Mouse (Mus musculus): ENCODE measurements around the gene Cep128. TPM values are rescaled to one million over a fixed set of nuclear protein-coding genes. Genes with fewer than 3 reads are reported as not detected.
"Not testable (repeated sequence)": the region's sequence is repeated elsewhere in the genome, so short reads cannot be mapped to it uniquely, and the experiment has no call there.

Gene Cep128
- polyA plus RNA-seq, 1 experiment from 2014 or later: 1.5 TPM

DNA sequence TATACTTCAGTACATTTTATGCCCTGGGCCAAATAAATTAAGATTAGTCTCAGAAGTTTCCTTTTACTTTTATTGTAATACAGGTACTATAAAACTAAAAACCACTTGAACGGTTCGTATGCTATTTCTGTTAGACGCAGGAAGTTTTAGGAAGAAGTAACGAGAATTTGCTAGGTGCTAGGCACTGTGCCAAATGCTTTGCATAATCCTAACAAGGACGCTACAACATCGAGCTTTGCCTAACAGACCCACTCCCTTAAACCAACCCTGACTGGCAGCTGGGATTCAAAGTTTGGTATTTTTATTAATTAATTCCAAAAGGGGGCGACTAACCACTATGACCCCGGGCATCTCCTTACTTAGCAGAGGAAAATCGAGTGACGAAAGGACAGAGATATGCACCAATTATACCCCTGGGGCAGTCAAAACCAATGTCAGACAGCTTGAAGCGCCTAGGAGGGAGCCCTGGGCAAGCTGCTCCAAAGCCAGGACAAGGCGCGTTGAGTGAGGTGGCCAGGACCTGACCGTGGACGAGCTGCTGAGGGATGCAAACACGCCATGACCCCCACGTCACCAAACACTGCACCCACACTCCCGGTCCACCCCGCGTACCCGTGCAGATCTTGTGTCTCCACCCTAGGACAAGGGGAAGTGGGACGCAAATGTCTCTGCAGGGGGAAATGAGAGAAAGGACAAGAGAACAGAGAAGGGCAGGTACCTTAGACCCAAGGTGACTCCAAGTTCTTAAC lies 519 bp downstream of the Cep128 start:
- Histone ChIP-seq H3K27ac (replicated peaks) (no peak overlapping the region), H3K4me2 (replicated peaks; ENCODE audit: low read depth) (peak overlapping the region; percentile 95), H3K36me3 (ENCODE audit: control insufficient read depth, insufficient read depth, low read length) (no peaks in the 10 kb centered on the region; the same call in 1 of the 2 replicates), H3K4me3 (ENCODE audit: low read depth, low read length) (peak overlapping the region; percentile 65), H3K9me3 (ENCODE audit: control insufficient read depth, low read length) (no peaks in the 10 kb centered on the region), H3K9ac (ENCODE audit: low read length) (peak overlapping the region; percentile 53), H3K4me1 (replicated peaks; ENCODE audit: control insufficient read depth, insufficient read depth) (no peaks in the 10 kb centered on the region), H3K27me3 (ENCODE audit: control insufficient read depth, insufficient read depth, low read length) (no peaks in the 10 kb centered on the region)
- TF ChIP-seq EP300 (optimal IDR thresholded peaks at IDR 0.05): no peak
- TF ChIP-seq CTCF (IDR thresholded peaks at IDR 0.05; ENCODE audit: low read depth): no peak
- ATAC-seq (ENCODE audit: low FRiP score, low TSS enrichment) (peak; percentile 49), DNase-seq (ENCODE audit: low spot score) (no peak)
- 3% methylated on average over 22 of the region's 22 CpGs for WGBS

- Histone ChIP-seq H3K27ac (replicated peaks) (no peak overlapping the region), H3K9ac (ENCODE audit: low read length) (no peak overlapping the region), H3K4me2 (replicated peaks; ENCODE audit: low read depth) (no peak overlapping the region), H3K4me3 (ENCODE audit: low read depth, low read length) (no peak overlapping the region), H3K36me3 (ENCODE audit: control insufficient read depth, insufficient read depth, low read length) (0 out of 2 replicates have a peak, but pooled peaks cover 2% of the 10 kb centered on the region), H3K9me3 (ENCODE audit: control insufficient read depth, low read length) (no peaks in the 10 kb centered on the region), H3K27me3 (ENCODE audit: control insufficient read depth, insufficient read depth, low read length) (no peaks in the 10 kb centered on the region), H3K4me1 (replicated peaks; ENCODE audit: control insufficient read depth, insufficient read depth) (no peaks in the 10 kb centered on the region)
- ATAC-seq (ENCODE audit: low FRiP score, low TSS enrichment): no peak
- WGBS: 73% methylated on average over 3 of the region's 3 CpGs
- TF ChIP-seq CTCF (IDR thresholded peaks at IDR 0.05; ENCODE audit: low read depth) (no peak), EP300 (optimal IDR thresholded peaks at IDR 0.05) (no peak)
- no peak for DNase-seq (ENCODE audit: low spot score)
Observed at GRCm38 (mm10) chr12:91369173-91369572, 15.0 kb downstream of the Cep128 start.

DNA sequence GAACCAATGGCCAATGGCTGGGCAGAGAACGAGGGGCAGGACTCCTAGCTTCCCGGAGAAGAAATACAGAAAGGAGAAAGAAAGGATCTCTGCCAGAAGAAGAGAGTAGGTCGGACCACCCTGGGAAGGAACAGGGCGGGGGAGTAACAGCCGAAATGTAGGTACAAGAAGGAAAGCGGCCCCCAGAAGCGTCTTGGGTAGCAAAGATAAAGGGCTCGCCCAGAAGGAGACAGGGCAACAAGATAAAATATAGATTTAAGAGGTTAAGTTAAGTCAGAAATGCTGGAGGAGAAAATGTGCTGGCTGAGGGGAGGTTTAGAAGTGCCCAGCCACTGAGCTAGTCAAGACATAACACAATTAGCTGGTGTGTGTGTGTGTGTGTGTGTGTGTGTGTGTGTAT lies 30.4 kb downstream of the Cep128 start:
- Histone ChIP-seq H3K4me3 (ENCODE audit: low read depth, low read length) (no peak overlapping the region), H3K27me3 (ENCODE audit: control insufficient read depth, insufficient read depth, low read length) (no peaks in the 10 kb centered on the region), H3K4me1 (replicated peaks; ENCODE audit: control insufficient read depth, insufficient read depth) (no peaks in the 10 kb centered on the region), H3K36me3 (ENCODE audit: control insufficient read depth, insufficient read depth, low read length) (no peaks in the 10 kb centered on the region), H3K27ac (replicated peaks) (no peak overlapping the region), H3K9ac (ENCODE audit: low read length) (no peak overlapping the region), H3K4me2 (replicated peaks; ENCODE audit: low read depth) (no peak overlapping the region), H3K9me3 (ENCODE audit: control insufficient read depth, low read length) (no peaks in the 10 kb centered on the region)
- TF ChIP-seq CTCF (IDR thresholded peaks at IDR 0.05; ENCODE audit: low read depth): no peak
- no peak for TF ChIP-seq EP300 (optimal IDR thresholded peaks at IDR 0.05)
- 88% methylated on average over 8 of the region's 8 CpGs for WGBS
- ATAC-seq (ENCODE audit: low FRiP score, low TSS enrichment) (no peak), DNase-seq (ENCODE audit: low spot score) (no peak)

DNA sequence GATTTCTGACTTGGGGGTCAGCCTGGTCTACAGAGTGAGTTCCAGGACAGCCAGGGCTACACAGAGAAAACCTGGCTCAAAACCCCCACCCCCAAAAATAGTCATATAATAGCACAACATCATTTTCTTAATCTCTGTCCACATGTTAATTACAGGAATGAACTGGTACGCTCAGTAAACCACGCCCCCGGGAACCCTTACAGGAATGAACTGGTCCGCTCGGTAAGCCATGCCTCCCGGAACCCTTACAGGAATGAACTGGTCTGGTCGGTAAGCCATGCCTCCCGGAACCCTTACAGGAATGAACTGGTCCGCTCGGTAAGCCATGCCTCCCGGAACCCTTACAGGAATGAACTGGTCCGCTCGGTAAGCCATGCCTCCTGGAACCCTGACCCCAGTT lies 45.6 kb downstream of the Cep128 start:
- H3K36me3 ChIP-seq (ENCODE audit: control insufficient read depth, insufficient read depth, low read length); H3K9ac ChIP-seq (ENCODE audit: low read length); H3K4me3 ChIP-seq (ENCODE audit: low read depth, low read length); H3K27ac ChIP-seq (replicated peaks); H3K9me3 ChIP-seq (ENCODE audit: control insufficient read depth, low read length); H3K4me1 ChIP-seq (replicated peaks; ENCODE audit: control insufficient read depth, insufficient read depth); H3K4me2 ChIP-seq (replicated peaks; ENCODE audit: low read depth); DNase-seq (ENCODE audit: low spot score); H3K27me3 ChIP-seq (ENCODE audit: control insufficient read depth, insufficient read depth, low read length); ATAC-seq (ENCODE audit: low FRiP score, low TSS enrichment): not testable (repeated sequence)
- WGBS: 85% methylated on average over 13 of the region's 13 CpGs

DNA sequence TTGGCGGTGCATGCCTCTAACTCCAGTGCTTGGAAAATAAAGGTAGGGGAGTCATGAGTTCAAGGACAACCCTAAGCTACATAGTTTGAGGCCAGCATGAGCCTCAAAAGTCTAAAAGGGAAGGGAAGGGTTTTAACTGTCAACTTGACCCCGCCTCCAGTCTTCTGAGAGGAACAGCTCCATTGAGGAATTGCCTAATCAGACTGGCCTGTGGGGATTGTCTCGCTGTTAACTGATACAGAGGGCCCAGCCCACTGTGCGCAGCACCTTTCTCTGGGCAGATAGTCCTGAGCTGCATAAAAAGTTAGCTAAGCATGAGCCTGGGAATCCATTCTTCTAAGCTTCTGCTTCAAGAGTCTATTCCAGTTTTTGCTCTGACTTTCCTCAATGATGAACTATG lies 56.7 kb downstream of the Cep128 start:
- Histone ChIP-seq H3K9me3 (ENCODE audit: control insufficient read depth, low read length) (no peaks in the 10 kb centered on the region), H3K4me1 (replicated peaks; ENCODE audit: control insufficient read depth, insufficient read depth) (no peaks in the 10 kb centered on the region), H3K4me2 (replicated peaks; ENCODE audit: low read depth) (no peak overlapping the region), H3K36me3 (ENCODE audit: control insufficient read depth, insufficient read depth, low read length) (peaks cover 2% of the 10 kb centered on the region; the same call in 1 of the 2 replicates), H3K9ac (ENCODE audit: low read length) (no peak overlapping the region), H3K4me3 (ENCODE audit: low read depth, low read length) (no peak overlapping the region), H3K27ac (replicated peaks) (no peak overlapping the region), H3K27me3 (ENCODE audit: control insufficient read depth, insufficient read depth, low read length) (no peaks in the 10 kb centered on the region)
- TF ChIP-seq CTCF (IDR thresholded peaks at IDR 0.05; ENCODE audit: low read depth) (no peak), EP300 (optimal IDR thresholded peaks at IDR 0.05) (no peak)
- no peak for ATAC-seq (ENCODE audit: low FRiP score, low TSS enrichment)
- no peak for DNase-seq (ENCODE audit: low spot score)
- 77% methylated on average over 4 of the region's 4 CpGs for WGBS

- H3K4me1 ChIP-seq (replicated peaks; ENCODE audit: control insufficient read depth, insufficient read depth): no peaks in the 10 kb centered on the region
- H3K9me3 ChIP-seq (ENCODE audit: control insufficient read depth, low read length): no peaks in the 10 kb centered on the region
- H3K4me2 ChIP-seq (replicated peaks; ENCODE audit: low read depth): no peak overlapping the region
- no peak overlapping the region for H3K9ac ChIP-seq (ENCODE audit: low read length)
- DNase-seq (ENCODE audit: low spot score) (no peak), ATAC-seq (ENCODE audit: low FRiP score, low TSS enrichment) (no peak)
- no peak overlapping the region for H3K27ac ChIP-seq (replicated peaks)
- H3K4me3 ChIP-seq (ENCODE audit: low read depth, low read length): no peak overlapping the region
- TF ChIP-seq CTCF (IDR thresholded peaks at IDR 0.05; ENCODE audit: low read depth): peak; percentile 82
- TF ChIP-seq EP300 (optimal IDR thresholded peaks at IDR 0.05): no peak
- WGBS: 32% methylated on average over 6 of the region's 6 CpGs
- no peaks in the 10 kb centered on the region for H3K27me3 ChIP-seq (ENCODE audit: control insufficient read depth, insufficient read depth, low read length)
- H3K36me3 ChIP-seq (ENCODE audit: control insufficient read depth, insufficient read depth, low read length): peaks cover 2% of the 10 kb centered on the region; the same call in 1 of the 2 replicates
Observed at GRCm38 (mm10) chr12:91326104-91326503, 58.1 kb downstream of the Cep128 start.
